Mouse (Mus musculus) left cerebral cortex, adult 6 months (tissue): Measurements from ENCODE around the gene Tgfb2. TPM values are rescaled to one million over a fixed set of nuclear protein-coding genes. Genes with fewer than 3 reads are reported as not detected.

Experiments
- long read RNA-seq, 2 experiments: library from polyadenylated mRNA; unstranded; transcript quantifications; one replicate each; pipeline ENCODE4 v2.0.0; 2019 to 2020
- polyA plus RNA-seq: library from polyadenylated mRNA; unstranded; fragments of <200 nt; fragmentation: Nextera tagmentation; gene quantifications from 2 replicates; pipeline ENCODE4 v1.2.3, GENCODE M21; 2021

Gene Tgfb2
- polyA plus RNA-seq: 4.3 and 5.8 TPM in 2 replicates
- long read RNA-seq, experiment 1, full-length matches to known transcripts: 22 of 25 reads
- long read RNA-seq, experiment 1, partial matches to known transcripts: 0 of 25 reads
- long read RNA-seq, experiment 1, other reads (novel, unspliced or antisense): 3 of 25 reads
- long read RNA-seq, experiment 2, full-length matches to known transcripts: 5 of 8 reads
- long read RNA-seq, experiment 2, partial matches to known transcripts: 1 of 8 reads
- long read RNA-seq, experiment 2, other reads (novel, unspliced or antisense): 2 of 8 reads

GRCm38 (mm10) chr1:186705915-186706248 is at the start of gene Tgfb2:
TSS of gene Tgfb2 (minus strand) at chr1:186705989.

GRCm38 (mm10) chr1:186748724-186749653 is 43.2 kb upstream of the Tgfb2 start, which contains the start of gene Rrp15:
TSS of gene Rrp15 (minus strand) at chr1:186749358.

Other genes with a start within 250 kb of the Tgfb2 start
- 8.0 and 11.0 TPM in 2 replicates for gene Rrp15, start 43.4 kb upstream of the Tgfb2 start, polyA plus RNA-seq